Mouse (Mus musculus) megakaryocyte, adult 5-6 weeks (primary cell): ENCODE data around the gene Zfyve28. TPM values are rescaled to one million over a fixed set of nuclear protein-coding genes. Genes with fewer than 3 reads are reported as not detected.

Source experiments
- ATAC-seq: 2 replicates; pipeline ENCODE4 v1.8.0; 2016; ENCODE audit warnings: mild to moderate bottlenecking, inconsistent platforms; ENCODE audit not compliant: poor library complexity, severe bottlenecking
- total RNA-seq, 2 experiments: library from RNA; stranded (forward) in 1 of 2; stranded (reverse) in 1 of 2; fragments of 153-499, 151-499 nt in 1 of 2; fragments of 221-1000, 200-1000 nt in 1 of 2; gene quantifications; 2 replicates each; pipeline versions ENCODE4 v1.2.3 to v1.2.4; 2015 to 2017

The Zfyve28 gene
- total RNA-seq, 2 experiments from 2014 or later: 3.8 to 5.5 TPM

- peak; percentile 34 for ATAC-seq
Measured at GRCm38 (mm10) chr5:34287001-34287837, 1.0 kb downstream of the Zfyve28 start.

- ATAC-seq: peak; percentile 56
Measured at GRCm38 (mm10) chr5:34286516-34286915, 1.7 kb downstream of the Zfyve28 start.

DNA sequence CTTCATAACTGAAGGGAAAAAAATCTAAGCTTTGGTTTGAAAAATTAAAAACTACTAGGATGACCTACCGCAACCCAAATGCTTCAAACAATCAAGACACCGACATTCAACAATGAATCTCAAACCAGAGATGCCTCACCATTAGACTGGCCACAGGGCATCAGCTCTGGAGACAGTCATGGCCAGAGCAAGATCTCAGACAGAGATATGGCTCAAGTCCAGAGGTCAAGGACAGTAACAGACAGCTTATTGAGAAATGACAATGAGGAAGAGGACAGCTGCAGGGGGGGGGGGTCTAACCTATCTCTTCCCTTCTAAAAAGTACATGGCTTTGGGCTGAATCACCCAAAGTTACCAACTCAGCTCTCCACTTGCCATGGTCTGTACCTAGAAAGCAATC is 3.0 kb downstream of the Zfyve28 start:
- peak; percentile 36 for ATAC-seq

- ATAC-seq: no peak
Measured at GRCm38 (mm10) chr5:34284156-34284750, 4.0 kb downstream of the Zfyve28 start.

DNA sequence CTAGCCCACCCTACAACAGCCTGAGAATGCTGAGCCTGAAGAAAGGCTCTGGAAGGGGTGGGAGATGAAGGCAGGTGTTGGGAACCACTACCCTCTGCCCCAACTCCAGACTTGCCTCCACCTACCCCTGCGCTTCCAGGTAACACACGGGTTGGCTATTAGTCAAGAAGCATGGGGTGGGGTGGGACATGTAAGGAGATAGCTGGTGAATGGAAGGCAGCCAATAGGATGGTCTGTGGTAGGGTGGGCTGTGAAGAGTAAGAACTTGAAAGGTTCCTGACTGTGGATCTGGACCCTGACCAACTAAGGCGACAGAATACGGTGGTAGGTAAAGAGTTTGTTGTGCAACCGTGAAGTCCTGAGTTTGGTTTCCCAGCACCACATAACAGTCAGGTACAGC is 4.9 kb downstream of the Zfyve28 start:
- ATAC-seq: no peak

- no peak for ATAC-seq
Measured at GRCm38 (mm10) chr5:34280976-34281375, 7.3 kb downstream of the Zfyve28 start.

GRCm38 (mm10) chr5:34279214-34279613 is 9.0 kb downstream of the Zfyve28 start:
- no peak for ATAC-seq

DNA sequence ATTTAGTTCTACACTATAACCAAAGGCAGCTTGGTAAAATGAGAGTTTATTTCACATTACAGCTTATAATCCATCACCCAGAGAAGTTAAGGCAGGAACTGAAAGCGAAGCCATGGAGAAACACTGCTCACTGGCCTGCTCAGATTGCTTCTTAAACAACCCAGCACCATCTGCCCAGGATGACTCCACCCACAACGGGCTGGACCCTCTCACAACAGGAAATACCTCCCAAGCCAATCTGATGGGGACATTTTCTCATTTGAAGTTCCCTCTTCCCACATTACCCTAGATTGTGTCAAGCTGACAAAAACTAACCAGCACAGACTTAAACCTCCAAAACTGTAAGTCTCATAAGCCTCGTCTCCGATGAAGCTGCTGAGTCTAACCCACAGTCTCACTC is 10.2 kb downstream of the Zfyve28 start:
- peak; percentile 90 for ATAC-seq

GRCm38 (mm10) chr5:34276746-34277145 is 11.5 kb downstream of the Zfyve28 start:
- no peak for ATAC-seq

DNA sequence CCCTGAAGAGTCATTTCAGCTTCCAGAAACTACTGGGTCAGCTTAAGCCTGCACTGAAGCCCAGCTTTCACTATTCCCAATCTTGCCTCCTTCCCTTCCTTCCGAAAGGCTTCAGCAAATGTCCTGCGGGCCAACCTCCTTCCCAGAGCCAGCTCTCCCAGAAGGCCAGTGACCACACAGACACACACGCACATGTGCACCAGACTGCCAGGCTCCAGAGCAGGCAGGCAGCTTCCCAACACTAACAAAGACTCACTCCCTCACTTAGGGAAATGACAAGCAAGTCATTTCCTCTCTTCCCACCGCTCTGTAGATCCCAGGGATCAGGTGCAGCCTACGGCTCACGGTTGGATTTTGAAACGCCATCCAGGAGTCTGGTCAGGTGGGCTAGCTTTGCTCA is 12.1 kb downstream of the Zfyve28 start:
- no peak for ATAC-seq

DNA sequence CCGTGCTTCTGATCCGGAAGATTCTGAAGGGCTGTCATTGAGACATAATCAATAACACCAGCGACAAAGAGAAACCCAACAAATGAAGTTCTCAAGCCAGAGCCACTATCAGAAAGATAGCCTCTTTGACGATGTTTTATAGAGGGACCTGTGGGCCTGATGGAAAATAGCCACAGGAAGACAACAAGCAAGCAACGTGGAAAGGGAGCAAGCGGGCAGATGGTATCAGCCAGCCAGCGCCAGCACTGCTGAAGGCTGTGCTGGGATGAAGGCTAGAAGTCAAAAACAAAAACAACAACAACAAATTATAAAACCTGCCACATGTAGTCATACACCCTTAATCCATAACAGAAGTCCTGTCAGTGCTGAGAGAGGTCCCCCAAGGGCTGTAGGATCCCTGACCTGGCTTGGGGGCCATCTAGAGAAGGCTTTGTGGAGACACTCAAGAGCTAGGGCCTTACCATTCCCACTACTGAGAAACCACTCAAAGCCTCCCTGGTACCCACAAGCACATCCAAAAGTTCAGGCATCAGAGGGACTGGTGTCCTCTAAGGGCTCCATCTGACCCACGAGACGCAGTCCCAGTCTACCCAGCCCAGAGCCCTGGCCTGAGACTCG is 13.5 kb downstream of the Zfyve28 start:
- no peak for ATAC-seq

DNA sequence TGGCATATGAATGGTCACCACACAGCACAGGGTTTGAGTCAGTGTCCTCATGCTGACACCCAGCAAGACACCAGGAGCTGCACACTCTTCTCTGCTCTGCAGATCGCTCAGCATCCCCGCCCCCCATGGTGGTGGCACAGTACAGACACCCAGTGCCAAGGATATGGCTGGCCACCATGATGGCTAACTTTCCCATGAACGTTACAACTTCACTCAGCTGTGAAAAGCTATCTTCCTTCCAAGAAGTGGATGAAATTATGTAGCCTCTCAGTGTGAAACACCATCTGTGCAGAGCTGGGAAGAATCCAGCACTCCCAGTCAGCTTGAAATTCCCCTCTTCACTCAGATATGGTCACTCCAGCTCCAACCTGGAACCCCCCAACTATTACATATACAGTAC is 14.0 kb downstream of the Zfyve28 start:
- ATAC-seq: no peak

DNA sequence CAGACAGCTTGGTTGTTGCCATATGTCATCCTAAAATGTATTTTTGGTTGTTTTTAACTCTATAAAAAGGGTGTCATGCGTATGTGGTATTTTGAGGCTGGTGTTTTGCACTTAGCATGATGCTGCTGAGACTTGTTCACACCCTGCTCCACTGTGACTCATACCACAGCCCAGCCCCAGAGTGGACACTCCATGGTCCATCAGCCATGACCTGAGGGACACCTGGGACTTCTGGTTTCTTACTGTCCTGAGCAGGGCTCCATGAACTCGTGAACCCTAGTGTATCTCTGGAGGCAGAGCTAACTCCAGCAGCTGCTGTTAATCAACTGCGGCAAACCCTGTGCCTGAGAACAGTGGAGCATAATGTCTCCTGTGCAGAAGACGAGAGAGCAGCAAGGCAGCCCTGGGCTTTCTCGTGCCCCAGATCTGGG is 15.0 kb downstream of the Zfyve28 start:
- ATAC-seq: no peak

DNA sequence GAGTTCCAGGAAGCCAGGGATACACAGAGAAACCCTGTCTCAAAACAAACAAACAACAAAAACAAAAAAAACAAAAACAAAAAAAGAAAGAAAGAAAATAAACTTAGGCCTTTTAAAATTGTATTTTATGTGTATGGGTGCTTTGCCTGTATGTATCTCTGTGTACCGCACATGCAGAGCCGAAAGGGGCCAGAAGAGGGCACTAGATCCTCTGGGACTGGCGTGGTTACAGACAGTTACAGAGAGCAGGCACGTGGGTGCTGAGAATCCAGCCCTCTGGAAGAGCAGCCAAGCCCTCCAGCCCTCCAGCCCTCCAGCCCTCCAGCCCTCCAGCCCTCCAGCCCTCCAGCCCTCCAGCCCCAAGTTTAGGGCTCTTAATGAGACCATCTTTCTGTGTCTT is 16.5 kb downstream of the Zfyve28 start:
- ATAC-seq: peak; percentile 70

DNA sequence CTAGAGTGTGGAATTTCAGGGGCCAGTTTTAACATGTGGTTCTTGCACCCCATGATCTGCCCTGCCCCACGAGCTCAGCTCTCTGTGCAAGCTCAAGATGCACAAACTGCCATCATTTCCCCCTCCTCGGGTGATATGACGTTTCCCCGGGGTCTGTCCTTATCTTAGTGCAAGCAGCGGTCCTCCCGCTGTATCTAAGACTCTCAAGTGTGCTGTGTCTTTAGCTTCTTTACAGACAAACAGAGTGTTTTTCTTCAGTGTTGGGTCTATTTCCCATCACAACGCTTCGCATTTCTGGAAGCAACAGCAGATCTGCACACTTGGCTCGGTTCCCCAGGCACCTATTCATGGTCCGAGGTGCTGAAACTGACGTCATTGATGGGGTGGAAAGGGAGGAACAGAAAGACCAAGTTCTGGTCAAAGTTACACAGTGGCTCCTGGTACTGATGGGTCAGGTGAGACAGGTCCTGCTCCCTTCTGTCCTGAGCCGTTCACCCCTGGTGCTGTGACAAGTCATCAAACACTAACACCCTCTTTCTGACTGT is 18.3 kb downstream of the Zfyve28 start:
- ATAC-seq: no peak

- ATAC-seq: no peak
Measured at GRCm38 (mm10) chr5:34269197-34269920, 18.9 kb downstream of the Zfyve28 start.

DNA sequence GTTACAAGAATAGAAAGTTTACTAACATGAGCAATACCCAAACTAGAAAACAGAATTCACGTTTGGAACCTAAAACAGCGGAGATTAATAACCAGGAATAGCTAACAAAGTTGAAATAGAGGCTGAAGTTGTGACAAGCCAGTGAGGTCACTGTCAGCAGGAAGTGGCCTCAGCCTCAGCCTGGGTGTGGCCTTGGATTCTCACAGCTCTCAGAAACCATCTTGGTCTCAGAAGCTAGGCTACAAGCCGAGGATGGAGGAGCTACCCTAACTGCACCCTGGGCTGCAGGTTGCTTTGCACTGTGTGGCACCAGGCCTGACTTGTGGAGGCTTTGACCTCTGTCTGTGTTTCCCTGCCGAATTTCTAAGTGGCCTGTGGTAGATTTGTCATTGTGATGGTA is 22.2 kb downstream of the Zfyve28 start:
- peak; percentile 54; the same call in 1 of the 2 replicates for ATAC-seq

- no peak for ATAC-seq
Measured at GRCm38 (mm10) chr5:34259172-34259816, 29.0 kb downstream of the Zfyve28 start.

GRCm38 (mm10) chr5:34255189-34255588 is 33.1 kb downstream of the Zfyve28 start:
- ATAC-seq: no peak

GRCm38 (mm10) chr5:34254309-34254708 is 33.9 kb downstream of the Zfyve28 start:
- ATAC-seq: no peak
